Mouse (Mus musculus) left cerebral cortex, postnatal 14 days (tissue): ENCODE measurements around the gene Pdap1. TPM values are rescaled to one million over a fixed set of nuclear protein-coding genes. Genes with fewer than 3 reads are reported as not detected.
"Not testable (repeated sequence)": the region's sequence is repeated elsewhere in the genome, so short reads cannot be mapped to it uniquely, and the experiment has no call there.

Experiments used
- DNase-seq, 2 experiments: peaks; one replicate each; pipeline ENCODE4 v3.0.0; 2021 to 2022; ENCODE audit warnings: low spot score in 2 of 2, mixed read lengths in 1 of 2
- intact Hi-C: fragments of 180-260 bp; cut with DNase I; formaldehyde crosslinking; loops from one replicate; pipeline ENCODE4 v1.15.1; 2025
- total RNA-seq, 2 experiments: library from RNA; stranded (reverse); gene quantifications; 2 replicates each; pipeline ENCODE4 v1.2.3; 2021

Gene Pdap1
- total RNA-seq, 2 experiments from 2014 or later: 85.9 to 96.7 TPM

GRCm38 (mm10) chr5:145088186-145088585 is 51.9 kb downstream of the Pdap1 start:
- no peak for DNase-seq
- intact Hi-C loops: no loop called here

- no peak for DNase-seq
- intact Hi-C loops: no loop called here
Observed at GRCm38 (mm10) chr5:145084822-145085221, 55.2 kb downstream of the Pdap1 start.

DNA sequence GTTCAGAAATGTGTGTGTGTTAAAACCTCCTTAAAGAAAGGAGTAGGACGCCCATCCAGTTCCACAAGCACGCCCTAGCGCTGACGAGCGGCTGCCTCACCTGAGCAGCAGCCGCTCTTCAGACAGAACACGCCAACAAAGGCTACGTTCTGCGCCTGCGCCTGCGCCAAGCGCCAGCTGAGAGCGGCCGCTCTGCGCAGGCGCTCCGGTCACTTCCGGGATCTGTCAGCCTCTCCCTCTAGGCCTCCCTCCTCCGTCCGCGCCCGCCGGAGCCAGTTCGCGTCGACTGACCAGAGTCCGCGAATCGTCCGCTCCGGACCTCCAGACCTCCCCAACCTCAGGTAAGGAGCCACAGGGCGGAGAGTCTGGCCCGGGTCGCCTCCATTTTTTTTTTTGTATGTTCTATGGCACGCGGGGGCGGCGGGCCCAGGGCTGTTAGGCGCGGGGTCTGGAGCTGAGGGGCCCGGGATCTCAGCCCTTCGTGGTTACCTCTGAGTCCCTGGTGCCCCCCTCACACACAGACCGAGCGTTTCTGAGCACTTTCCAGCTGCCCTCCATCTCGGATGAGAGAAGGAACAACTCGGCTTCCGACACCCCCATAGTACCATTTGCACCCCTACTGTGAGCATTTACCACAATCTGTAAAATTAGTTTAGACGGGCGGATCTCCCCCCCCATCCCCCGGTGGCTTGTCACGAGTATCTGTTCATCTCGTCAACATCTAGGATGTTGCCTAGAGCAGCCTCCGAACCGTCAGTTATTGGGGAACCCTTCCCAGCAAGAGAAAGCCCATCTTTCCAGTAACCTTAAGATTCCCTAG is 56.2 kb downstream of the Pdap1 start, which contains the start of the genes Arpc1a and Kpna7:
Gene Arpc1a, plus strand, starts transcription at position 199 of the 820 bp plus-strand sequence.
Gene Kpna7, minus strand, starts transcription at position 399 of the 820 bp plus-strand sequence.
- intact Hi-C loops: no loop called here
- peak; percentile 90 to 93 for DNase-seq

DNA sequence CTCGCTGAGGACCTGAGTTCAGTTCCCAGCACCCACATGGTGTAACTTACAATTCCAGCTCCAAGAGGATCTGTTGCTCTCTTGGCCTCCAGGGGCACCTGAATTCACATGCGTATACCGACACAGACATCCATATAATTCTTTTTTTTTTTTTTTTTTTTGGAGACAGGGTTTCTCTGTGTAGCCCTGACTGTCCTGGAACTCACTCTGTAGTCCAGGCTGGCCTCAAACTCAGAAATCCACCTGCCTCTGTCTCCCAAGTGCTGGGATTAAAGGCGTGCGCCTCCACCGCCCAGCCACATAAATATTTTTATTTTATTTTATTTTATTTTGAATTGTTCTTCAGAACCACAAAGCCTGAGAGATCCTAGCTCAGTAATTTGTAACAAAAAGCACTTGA is 56.8 kb downstream of the Pdap1 start:
- DNase-seq, intact Hi-C loops: not testable (repeated sequence)

DNA sequence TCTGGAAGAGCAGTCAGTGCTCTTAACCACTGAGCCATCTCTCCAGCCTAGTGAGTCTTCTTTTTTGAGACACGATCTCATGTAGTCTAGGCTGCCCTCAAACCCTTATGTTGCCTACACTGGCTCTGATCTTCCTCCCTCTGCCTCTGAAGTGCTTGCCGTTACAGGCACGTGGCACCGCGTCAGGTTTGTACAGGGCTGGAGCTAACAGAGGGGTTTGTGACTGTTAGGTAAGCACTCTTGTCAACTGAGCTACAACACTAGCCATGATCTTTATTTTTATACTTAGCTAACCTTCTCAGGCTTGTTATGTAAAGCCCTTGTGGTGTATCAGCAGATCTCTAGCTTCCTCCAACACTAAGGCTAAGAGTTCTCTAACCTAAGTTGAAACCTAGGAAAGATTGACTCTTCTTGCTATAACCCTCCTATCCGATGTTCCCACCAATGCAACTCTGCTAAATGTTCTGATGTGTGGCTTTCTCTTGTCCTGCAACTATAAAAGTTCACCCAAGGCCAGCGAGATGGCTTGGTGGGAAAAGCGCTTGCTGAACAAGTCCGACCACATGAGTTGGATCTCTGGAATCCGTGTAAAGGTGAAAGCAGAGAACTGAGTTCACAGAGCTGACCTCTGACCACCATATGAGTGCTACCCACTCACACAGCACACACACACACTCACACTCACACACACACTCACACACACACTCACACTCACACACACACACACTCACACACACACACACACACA is 58.0 kb downstream of the Pdap1 start:
- intact Hi-C loops: no loop called here
- DNase-seq: no peak

Other genes with a start within 250 kb of the Pdap1 start
- 10 to 100 TPM; 37.2 to 40.8 TPM for gene Smurf1, start 174.4 kb downstream of the Pdap1 start, total RNA-seq
- gene Gm4871, start 107.5 kb downstream of the Pdap1 start, total RNA-seq: not detected
- not detected for gene 1700018F24Rik, start 97.2 kb downstream of the Pdap1 start, total RNA-seq
- 100 to 1,000 TPM; 202 to 205 TPM for gene Arpc1a, start 56.4 kb downstream of the Pdap1 start, total RNA-seq
- gene Kpna7, start 56.2 kb downstream of the Pdap1 start, total RNA-seq: not detected
- gene Arpc1b, start 26.0 kb downstream of the Pdap1 start, total RNA-seq: 10 to 100 TPM; 31.3 to 35.0 TPM
- gene Bud31, start 124 bp upstream of the Pdap1 start, total RNA-seq: 10 to 100 TPM; 77.9 to 95.3 TPM
- gene Ptcd1, start 26.9 kb upstream of the Pdap1 start, total RNA-seq: 10 to 100 TPM; 16.4 to 17.7 TPM
- 10 to 100 TPM; 24.0 to 24.2 TPM for gene Cpsf4, start 27.0 kb upstream of the Pdap1 start, total RNA-seq
- 100 to 1,000 TPM; 280 to 283 TPM for gene Atp5j2, start 51.8 kb upstream of the Pdap1 start, total RNA-seq
- 10 to 100 TPM in 1 of 2 experiments, 1 to 10 TPM in 1; 9.2 to 10.4 TPM for gene Zkscan14, start 61.6 kb upstream of the Pdap1 start, total RNA-seq
- gene Zkscan5, start 64.3 kb upstream of the Pdap1 start, total RNA-seq: 10 to 100 TPM; 11.7 to 12.3 TPM
- gene Zfp655, start 91.5 kb upstream of the Pdap1 start, total RNA-seq: 10 to 100 TPM; 23.9 to 26.1 TPM
- gene Zscan25, start 140.3 kb upstream of the Pdap1 start, total RNA-seq: 10 to 100 TPM; 17.2 to 18.1 TPM
- not detected for gene Cyp3a57, start 205.0 kb upstream of the Pdap1 start, total RNA-seq